Mouse (Mus musculus) C2C12 (cell line): ENCODE measurements around the gene Slc36a1. TPM values are rescaled to one million over a fixed set of nuclear protein-coding genes. Genes with fewer than 3 reads are reported as not detected.

Experiments used
- H3K27me3 ChIP-seq: one replicate; pipeline ENCODE4 v1.6.1; 2011; ENCODE audit not compliant: control insufficient read depth, insufficient read depth, insufficient read length
- H3K36me3 ChIP-seq: one replicate; pipeline ENCODE4 v1.6.1; 2011; ENCODE audit not compliant: control insufficient read depth, insufficient read depth
- H3K4me3 ChIP-seq: one replicate; pipeline ENCODE4 v1.5.1; 2011; ENCODE audit warnings: mild to moderate bottlenecking, control low read depth; ENCODE audit not compliant: poor library complexity, insufficient read depth, severe bottlenecking
- H3K79me2 ChIP-seq: one replicate; pipeline ENCODE4 v1.6.1; 2011; ENCODE audit not compliant: control insufficient read depth, insufficient read depth
- H3K79me3 ChIP-seq: one replicate; pipeline ENCODE4 v1.6.1; 2011; ENCODE audit warnings: low read depth, control low read depth
- H3ac ChIP-seq: one replicate; pipeline ENCODE3; 2011; ENCODE audit warnings: low read depth; ENCODE audit not compliant: control insufficient read depth, insufficient read length
- CEBPB ChIP-seq: IDR thresholded peaks from one replicate; pipeline ENCODE4 v1.6.1; 2011; ENCODE audit warnings: low read depth, mild to moderate bottlenecking, control low read depth, moderate library complexity
- CTCF ChIP-seq: IDR thresholded peaks from one replicate; pipeline ENCODE4 v1.5.1; 2011; ENCODE audit not compliant: control insufficient read depth, insufficient read depth, insufficient read length
- FOSL1 ChIP-seq: IDR thresholded peaks from one replicate; pipeline ENCODE4 v1.8.0; 2011; ENCODE audit warnings: mild to moderate bottlenecking, low read length; ENCODE audit not compliant: poor library complexity, insufficient read depth, severe bottlenecking
- MAX ChIP-seq: IDR thresholded peaks from one replicate; pipeline ENCODE4 v1.6.1; 2011; ENCODE audit warnings: mild to moderate bottlenecking, control low read depth
- MYOD1 ChIP-seq: IDR thresholded peaks from one replicate; pipeline ENCODE4 v1.6.1; 2011; ENCODE audit warnings: low read depth; ENCODE audit not compliant: control insufficient read depth, insufficient read length
- MYOG ChIP-seq: IDR thresholded peaks from one replicate; pipeline ENCODE4 v1.6.1; 2011; ENCODE audit not compliant: control insufficient read depth, insufficient read length; ENCODE audit errors: extremely low read depth
- USF1 ChIP-seq: IDR thresholded peaks from one replicate; pipeline ENCODE4 v1.6.1; 2011; ENCODE audit warnings: low read depth, mild to moderate bottlenecking, control low read depth, moderate library complexity
- polyA plus RNA-seq: library from polyadenylated mRNA; unstranded; fragments of >200 nt; fragmentation: generic; extraction: Trizol; gene quantifications from one replicate; pipeline ENCODE4 v1.2.1, GENCODE M21; 2012; ENCODE audit warnings: missing spikeins

Gene Slc36a1
- polyA plus RNA-seq, 1 experiment = 4.5 TPM

DNA sequence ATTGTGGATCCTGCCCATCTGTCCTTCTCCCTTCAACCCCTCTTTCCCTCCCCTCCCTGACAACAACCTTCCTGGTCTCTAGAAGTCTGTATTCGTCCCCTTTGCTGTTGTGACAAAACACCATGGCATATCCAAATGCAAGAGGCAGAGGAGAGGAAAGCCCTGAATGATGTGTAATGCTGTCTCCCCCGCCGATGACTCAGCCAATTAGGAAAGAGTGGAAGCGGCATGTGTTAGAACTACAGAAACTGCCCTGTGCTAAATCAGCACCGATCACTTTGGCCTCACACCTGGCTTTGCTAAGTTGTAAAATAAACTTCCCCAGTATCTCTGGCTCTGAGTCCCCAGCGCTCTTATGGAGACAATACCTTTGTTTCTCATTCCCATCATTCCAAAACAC, 7.1 kb upstream of the Slc36a1 start:
- Histone ChIP-seq H3K4me3 (no peak overlapping the region), H3K27me3 (no peaks in the 10 kb centered on the region), H3K79me3 (no peaks in the 10 kb centered on the region), H3K36me3 (no peaks in the 10 kb centered on the region), H3K79me2 (no peaks in the 10 kb centered on the region), H3ac (no peak overlapping the region)
- TF ChIP-seq USF1 = no peak
- TF ChIP-seq MYOG = no peak
- no peak for TF ChIP-seq CTCF
- no peak for TF ChIP-seq MAX
- peak; percentile 5 for TF ChIP-seq CEBPB
- TF ChIP-seq FOSL1 = no peak
- TF ChIP-seq MYOD1 = no peak

DNA sequence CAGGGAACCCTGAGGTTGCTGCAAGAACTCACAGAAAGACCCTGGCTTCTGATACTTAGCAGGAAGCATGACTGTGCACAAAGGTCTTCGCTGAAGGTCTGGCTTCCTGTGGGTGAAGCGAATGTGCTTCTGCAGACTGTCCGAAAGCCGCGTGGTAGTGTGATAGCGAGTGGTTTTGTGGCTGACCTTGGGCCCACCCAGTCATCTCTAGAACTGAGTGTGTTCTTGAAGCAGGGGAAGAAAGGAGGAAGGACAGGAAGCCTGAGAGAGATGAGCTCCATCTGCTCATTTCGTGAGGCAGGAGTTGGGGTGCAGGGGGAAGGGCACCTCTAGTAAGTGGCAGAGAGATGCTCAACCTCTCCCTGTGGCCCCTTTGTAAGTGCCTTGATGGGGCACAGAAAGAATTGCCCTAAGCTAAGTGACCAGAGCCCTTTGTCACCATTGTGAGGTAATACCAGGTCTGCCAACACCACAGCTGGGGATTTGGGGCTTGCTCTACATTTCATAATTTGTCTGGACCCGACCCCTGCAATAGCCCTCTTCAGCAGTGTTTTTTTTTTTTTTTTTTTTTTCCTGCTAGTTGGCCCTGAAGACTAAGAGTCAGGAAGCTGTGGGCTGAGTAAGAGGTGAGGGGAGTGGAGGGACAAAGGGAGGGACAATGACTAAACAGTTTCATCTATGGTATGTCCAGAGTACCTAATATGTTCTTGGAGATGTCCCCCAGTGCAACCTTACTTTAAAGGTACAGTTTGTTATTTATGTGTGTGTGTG, 6.2 kb upstream of the Slc36a1 start:
- Histone ChIP-seq H3ac (no peak overlapping the region), H3K4me3 (no peak overlapping the region), H3K79me2 (no peaks in the 10 kb centered on the region), H3K36me3 (no peaks in the 10 kb centered on the region), H3K79me3 (no peaks in the 10 kb centered on the region), H3K27me3 (no peaks in the 10 kb centered on the region)
- no peak for TF ChIP-seq USF1
- TF ChIP-seq MAX = no peak
- no peak for TF ChIP-seq MYOD1
- TF ChIP-seq CTCF = no peak
- no peak for TF ChIP-seq MYOG
- TF ChIP-seq FOSL1 = no peak
- TF ChIP-seq CEBPB = no peak

DNA sequence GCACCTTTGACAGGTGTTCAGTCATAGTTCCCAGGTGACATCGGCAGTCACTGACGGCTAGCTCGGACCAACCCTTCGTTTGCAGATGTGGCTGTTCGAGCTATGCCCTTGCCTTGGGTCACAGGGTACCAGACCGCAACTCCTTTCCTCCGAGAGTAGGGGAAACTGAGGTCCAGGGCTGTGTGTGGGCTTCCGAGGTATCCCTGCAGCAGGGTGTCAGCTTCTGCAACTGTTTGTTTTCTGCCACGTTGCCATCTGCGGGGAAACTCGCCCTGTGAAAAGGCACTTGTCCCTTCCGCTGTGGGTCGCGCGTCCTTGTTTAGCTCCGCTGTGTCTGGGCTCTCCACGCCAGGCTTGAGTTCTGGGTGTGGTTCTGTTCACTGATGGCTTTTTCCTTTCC, 452 bp downstream of the Slc36a1 start:
- TF ChIP-seq MYOG (no peak), CTCF (no peak), CEBPB (no peak), MAX (no peak)
- peak overlapping the region; percentile 69 for H3K4me3 ChIP-seq
- no peaks in the 10 kb centered on the region for H3K79me3 ChIP-seq
- no peaks in the 10 kb centered on the region for H3K36me3 ChIP-seq
- H3K27me3 ChIP-seq = no peaks in the 10 kb centered on the region
- peak overlapping the region; percentile 90 for H3ac ChIP-seq
- peaks cover 12% of the 10 kb centered on the region for H3K79me2 ChIP-seq

DNA sequence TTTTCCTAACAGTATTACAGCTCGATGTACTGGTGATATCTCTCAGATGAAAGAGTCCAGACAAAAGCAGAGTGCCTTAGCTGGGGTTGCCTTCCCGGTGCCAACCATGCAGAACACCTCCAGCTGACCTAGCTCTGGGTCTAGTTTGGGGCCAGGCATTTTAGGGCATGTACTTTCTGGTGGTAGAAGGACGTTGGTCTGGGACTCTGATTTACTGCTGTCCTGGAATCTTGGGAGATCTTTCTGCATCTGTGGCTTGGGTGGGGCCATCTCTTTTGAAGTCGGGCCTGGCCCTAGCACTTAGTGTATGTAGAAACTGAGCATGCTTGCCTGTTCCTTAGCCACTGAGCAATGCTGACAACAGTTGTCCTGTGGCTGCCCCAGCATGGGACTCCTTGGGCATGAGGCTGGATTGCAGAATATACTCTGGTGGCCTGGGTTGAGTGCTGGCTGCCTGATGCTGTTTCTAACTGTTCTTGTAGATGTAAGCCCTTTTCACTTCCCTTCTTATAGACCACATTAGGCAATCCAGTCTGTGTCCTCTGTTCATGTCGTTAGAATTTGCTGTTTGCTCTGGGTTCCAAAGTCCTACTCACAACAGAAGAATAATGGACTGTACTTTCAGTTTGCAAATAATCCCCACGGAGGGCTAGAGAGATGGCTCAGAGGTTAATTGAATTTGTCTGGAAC, 4.0 kb downstream of the Slc36a1 start:
- Histone ChIP-seq H3K27me3 (no peaks in the 10 kb centered on the region), H3K79me2 (peaks cover 12% of the 10 kb centered on the region), H3K4me3 (no peak overlapping the region), H3K79me3 (no peaks in the 10 kb centered on the region), H3K36me3 (no peaks in the 10 kb centered on the region), H3ac (no peak overlapping the region)
- TF ChIP-seq MYOG (no peak), CTCF (no peak), CEBPB (no peak), USF1 (no peak), FOSL1 (no peak), MAX (no peak), MYOD1 (no peak)

DNA sequence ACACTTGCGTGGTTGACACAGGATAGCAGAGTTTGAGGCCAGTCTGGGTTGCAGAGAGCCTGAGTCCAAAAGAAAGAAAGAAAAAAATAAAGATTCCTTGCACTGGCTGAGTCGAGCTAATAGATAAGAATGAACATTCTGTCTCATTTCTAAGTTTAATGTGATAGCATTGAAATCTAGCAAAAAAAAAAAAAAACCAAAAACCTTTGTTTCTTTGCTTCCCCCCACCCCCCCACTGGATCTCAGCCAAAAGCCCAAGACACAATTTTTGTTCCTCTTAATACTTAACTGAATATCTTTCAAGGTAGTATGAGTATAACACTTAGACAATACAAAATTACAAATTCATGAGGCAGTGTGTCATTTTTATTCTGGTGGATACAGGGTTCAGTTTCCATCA, 4.9 kb downstream of the Slc36a1 start:
- TF ChIP-seq USF1 (no peak), MYOD1 (no peak), CEBPB (no peak), FOSL1 (no peak), CTCF (no peak), MAX (no peak), MYOG (no peak)
- Histone ChIP-seq H3K36me3 (no peaks in the 10 kb centered on the region), H3K79me2 (peaks cover 12% of the 10 kb centered on the region), H3K27me3 (no peaks in the 10 kb centered on the region), H3ac (no peak overlapping the region), H3K79me3 (no peaks in the 10 kb centered on the region), H3K4me3 (no peak overlapping the region)
